Mouse (Mus musculus): ENCODE data around the gene 9530003J23Rik. TPM values are rescaled to one million over a fixed set of nuclear protein-coding genes. Genes with fewer than 3 reads are reported as not detected.

9530003J23Rik gene
- polyA plus RNA-seq, 1 experiment = not detected

GRCm38 (mm10) chr10:117259870-117260269, 21.4 kb upstream of the 9530003J23Rik start:
- H3K27me3 ChIP-seq (ENCODE audit: control insufficient read depth, insufficient read depth, insufficient read length) = peaks cover 8% of the 10 kb centered on the region
- no peaks in the 10 kb centered on the region for H3K79me2 ChIP-seq (ENCODE audit: control insufficient read depth, insufficient read depth)
- no peak overlapping the region for H3K4me3 ChIP-seq
- no peak overlapping the region for H3K4me2 ChIP-seq (ENCODE audit: low read depth)
- no peak overlapping the region for H3ac ChIP-seq (ENCODE audit: control insufficient read depth, insufficient read length)
- no peaks in the 10 kb centered on the region for H3K36me3 ChIP-seq (ENCODE audit: control insufficient read depth, insufficient read depth)
- TF ChIP-seq SRF (IDR thresholded peaks at IDR 0.05; ENCODE audit: control insufficient read depth, insufficient read length, low read depth) (no peak), REST (IDR thresholded peaks at IDR 0.05; ENCODE audit: insufficient read depth, insufficient read length) (peak; percentile 49), POLR2A (IDR thresholded peaks at IDR 0.05; ENCODE audit: insufficient read length, low read depth) (no peak), POLR2AphosphoS2 (IDR thresholded peaks at IDR 0.05; ENCODE audit: insufficient read length, low read depth) (no peak)

GRCm38 (mm10) chr10:117235866-117236265, 2.6 kb downstream of the 9530003J23Rik start:
- no peak for TF ChIP-seq MYOG (IDR thresholded peaks at IDR 0.05; ENCODE audit: control insufficient read depth in 1 of 3, insufficient read depth in 1 of 3, insufficient read length in 2 of 3, low read depth in 2 of 3)
- TF ChIP-seq MAX (IDR thresholded peaks at IDR 0.05; ENCODE audit: low read depth) = no peak
- TF ChIP-seq POLR2A (IDR thresholded peaks at IDR 0.05; ENCODE audit: insufficient read length, low read depth) = no peak
- no peak for TF ChIP-seq REST (IDR thresholded peaks at IDR 0.05; ENCODE audit: insufficient read depth, insufficient read length)
- no peak for TF ChIP-seq POLR2AphosphoS2 (IDR thresholded peaks at IDR 0.05; ENCODE audit: insufficient read length, low read depth)
- TF ChIP-seq USF1 (IDR thresholded peaks at IDR 0.05; ENCODE audit: low read depth) = no peak
- TF ChIP-seq TCF12 (IDR thresholded peaks at IDR 0.05; ENCODE audit: insufficient read depth, poor library complexity, severe bottlenecking) = no peak
- no peak for TF ChIP-seq SRF (IDR thresholded peaks at IDR 0.05; ENCODE audit: control insufficient read depth, insufficient read length, low read depth)
- TF ChIP-seq TCF3 (IDR thresholded peaks at IDR 0.05; ENCODE audit: insufficient read length, low read depth) = no peak
- TF ChIP-seq E2F4 (IDR thresholded peaks at IDR 0.05; ENCODE audit: insufficient read depth) = no peak
- TF ChIP-seq MYOD1 (IDR thresholded peaks at IDR 0.05; ENCODE audit: control insufficient read depth in 1 of 3, insufficient read length in 2 of 3, low read depth in 2 of 3) = no peak
- TF ChIP-seq CEBPB (IDR thresholded peaks at IDR 0.05; ENCODE audit: insufficient read depth, poor library complexity, severe bottlenecking) = no peak
- Histone ChIP-seq H3ac (ENCODE audit: control insufficient read depth, insufficient read length) (no peak overlapping the region), H3K27me3 (ENCODE audit: control insufficient read depth, insufficient read depth, insufficient read length) (peaks cover 35% of the 10 kb centered on the region), H3K4me2 (ENCODE audit: low read depth) (no peak overlapping the region), H3K36me3 (ENCODE audit: control insufficient read depth, insufficient read depth) (no peaks in the 10 kb centered on the region), H3K4me3 (no peak overlapping the region), H3K79me2 (ENCODE audit: control insufficient read depth, insufficient read depth) (no peaks in the 10 kb centered on the region)

- Histone ChIP-seq H3ac (ENCODE audit: control insufficient read depth, insufficient read length) (no peak overlapping the region), H3K36me3 (ENCODE audit: control insufficient read depth, insufficient read depth) (no peaks in the 10 kb centered on the region), H3K4me3 (no peak overlapping the region), H3K27me3 (ENCODE audit: control insufficient read depth, insufficient read depth, insufficient read length) (peaks cover 33% of the 10 kb centered on the region), H3K4me2 (ENCODE audit: low read depth) (no peak overlapping the region), H3K79me2 (ENCODE audit: control insufficient read depth, insufficient read depth) (no peaks in the 10 kb centered on the region)
- no peak for TF ChIP-seq POLR2AphosphoS2 (IDR thresholded peaks at IDR 0.05; ENCODE audit: insufficient read length, low read depth)
Measured at GRCm38 (mm10) chr10:117234825-117235224, 3.7 kb downstream of the 9530003J23Rik start.

DNA sequence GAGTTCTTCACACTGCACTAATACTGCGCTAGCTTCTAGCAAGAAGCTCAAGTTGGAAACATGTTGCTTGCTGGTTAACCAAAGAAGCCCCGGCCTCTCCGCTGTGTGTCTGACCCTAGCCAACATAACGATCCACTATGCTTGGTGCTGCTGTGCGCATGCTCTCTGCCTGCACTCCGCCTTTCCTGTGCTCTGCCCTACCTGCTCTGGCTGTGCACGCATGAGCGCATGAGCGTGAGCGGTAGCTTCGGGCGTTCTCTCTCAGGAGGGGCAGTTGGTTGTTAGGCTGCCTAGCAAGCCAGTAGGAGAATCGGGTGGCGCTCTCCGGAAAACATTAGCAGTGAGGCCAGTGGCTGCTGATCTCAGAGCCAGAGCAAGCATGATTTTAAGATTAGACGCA, 8.7 kb downstream of the 9530003J23Rik start:
- H3K27me3 ChIP-seq (ENCODE audit: control insufficient read depth, insufficient read depth, insufficient read length) = peaks cover 15% of the 10 kb centered on the region
- no peaks in the 10 kb centered on the region for H3K79me2 ChIP-seq (ENCODE audit: control insufficient read depth, insufficient read depth)
- H3ac ChIP-seq (ENCODE audit: control insufficient read depth, insufficient read length) = no peak overlapping the region
- TF ChIP-seq TCF12 (IDR thresholded peaks at IDR 0.05; ENCODE audit: insufficient read depth, poor library complexity, severe bottlenecking) (no peak), POLR2A (IDR thresholded peaks at IDR 0.05; ENCODE audit: insufficient read length, low read depth) (no peak), POLR2AphosphoS2 (IDR thresholded peaks at IDR 0.05; ENCODE audit: insufficient read length, low read depth) (no peak), MAX (IDR thresholded peaks at IDR 0.05; ENCODE audit: low read depth) (no peak), REST (IDR thresholded peaks at IDR 0.05; ENCODE audit: insufficient read depth, insufficient read length) (no peak), SRF (IDR thresholded peaks at IDR 0.05; ENCODE audit: control insufficient read depth, insufficient read length, low read depth) (no peak), MYOG (IDR thresholded peaks at IDR 0.05; ENCODE audit: control insufficient read depth in 1 of 3, insufficient read depth in 1 of 3, insufficient read length in 2 of 3, low read depth in 2 of 3) (no peak), TCF3 (IDR thresholded peaks at IDR 0.05; ENCODE audit: insufficient read length, low read depth) (no peak), MYOD1 (IDR thresholded peaks at IDR 0.05; ENCODE audit: control insufficient read depth in 1 of 3, insufficient read length in 2 of 3, low read depth in 2 of 3) (no peak), CEBPB (IDR thresholded peaks at IDR 0.05; ENCODE audit: insufficient read depth, poor library complexity, severe bottlenecking) (no peak), E2F4 (IDR thresholded peaks at IDR 0.05; ENCODE audit: insufficient read depth) (no peak), USF1 (IDR thresholded peaks at IDR 0.05; ENCODE audit: low read depth) (no peak)
- H3K36me3 ChIP-seq (ENCODE audit: control insufficient read depth, insufficient read depth) = no peaks in the 10 kb centered on the region
- H3K4me3 ChIP-seq = no peak overlapping the region
- H3K4me2 ChIP-seq (ENCODE audit: low read depth) = no peak overlapping the region

GRCm38 (mm10) chr10:117226002-117226401, 12.5 kb downstream of the 9530003J23Rik start:
- Histone ChIP-seq H3ac (ENCODE audit: control insufficient read depth, insufficient read length) (no peak overlapping the region), H3K79me2 (ENCODE audit: control insufficient read depth, insufficient read depth) (peaks cover 22% of the 10 kb centered on the region), H3K36me3 (ENCODE audit: control insufficient read depth, insufficient read depth) (peaks cover 10% of the 10 kb centered on the region), H3K4me3 (no peak overlapping the region), H3K4me2 (ENCODE audit: low read depth) (no peak overlapping the region), H3K27me3 (ENCODE audit: control insufficient read depth, insufficient read depth, insufficient read length) (peaks cover 6% of the 10 kb centered on the region)
- TF ChIP-seq MAX (IDR thresholded peaks at IDR 0.05; ENCODE audit: low read depth) = no peak
- no peak for TF ChIP-seq E2F4 (IDR thresholded peaks at IDR 0.05; ENCODE audit: insufficient read depth)
- TF ChIP-seq CEBPB (IDR thresholded peaks at IDR 0.05; ENCODE audit: insufficient read depth, poor library complexity, severe bottlenecking) = no peak
- no peak for TF ChIP-seq MYOD1 (IDR thresholded peaks at IDR 0.05; ENCODE audit: control insufficient read depth in 1 of 3, insufficient read length in 2 of 3, low read depth in 2 of 3)
- TF ChIP-seq POLR2AphosphoS2 (IDR thresholded peaks at IDR 0.05; ENCODE audit: insufficient read length, low read depth) = no peak
- TF ChIP-seq TCF3 (IDR thresholded peaks at IDR 0.05; ENCODE audit: insufficient read length, low read depth) = no peak
- TF ChIP-seq USF1 (IDR thresholded peaks at IDR 0.05; ENCODE audit: low read depth) = no peak
- no peak for TF ChIP-seq TCF12 (IDR thresholded peaks at IDR 0.05; ENCODE audit: insufficient read depth, poor library complexity, severe bottlenecking)
- no peak for TF ChIP-seq POLR2A (IDR thresholded peaks at IDR 0.05; ENCODE audit: insufficient read length, low read depth)
- no peak for TF ChIP-seq SRF (IDR thresholded peaks at IDR 0.05; ENCODE audit: control insufficient read depth, insufficient read length, low read depth)

Measured in myocyte (in vitro differentiated cells).